Mouse (Mus musculus): Measurements from ENCODE around the gene Spats1.

The Spats1 gene

DNA sequence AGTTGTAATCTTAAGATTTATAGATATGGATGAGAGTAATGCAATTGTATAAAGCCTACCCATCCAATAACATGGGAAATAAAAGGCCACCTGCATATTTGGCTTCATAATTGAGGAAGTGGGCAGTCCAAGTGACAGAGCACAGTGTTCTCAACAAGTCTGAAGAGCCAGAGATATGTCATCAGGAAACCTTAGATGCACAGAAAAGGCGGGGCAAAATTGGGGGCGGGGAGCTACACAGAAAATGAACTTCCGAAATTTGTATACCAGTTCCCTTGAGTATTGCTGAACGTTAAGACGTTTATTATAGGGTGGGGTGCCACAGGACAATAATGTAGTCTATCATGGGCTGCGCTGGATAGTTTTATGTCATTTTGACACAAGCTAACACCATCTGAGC is 25.1 kb downstream of the Spats1 start:
- 94% methylated on average over 6 of the region's 6 CpGs for WGBS

DNA sequence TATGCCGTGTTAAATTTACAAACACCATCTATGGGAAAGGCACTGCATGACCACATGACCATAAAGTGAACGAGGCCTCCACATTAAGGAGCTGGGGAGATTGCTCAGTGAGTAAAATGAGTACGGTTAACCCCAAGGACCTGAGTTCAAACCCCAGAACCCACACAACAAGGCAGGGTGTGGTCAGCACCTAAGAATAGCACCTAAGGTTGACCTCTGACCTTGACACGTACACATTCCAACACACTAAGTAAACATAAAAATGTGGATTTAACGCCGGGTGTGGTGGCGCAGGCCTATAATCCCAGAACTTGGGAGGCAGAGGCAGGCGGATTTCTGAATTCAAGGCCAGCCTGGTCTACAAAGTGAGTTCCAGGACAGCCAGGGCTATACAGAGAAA is 25.6 kb downstream of the Spats1 start:
- 96% methylated on average over 8 of the region's 8 CpGs for WGBS

DNA sequence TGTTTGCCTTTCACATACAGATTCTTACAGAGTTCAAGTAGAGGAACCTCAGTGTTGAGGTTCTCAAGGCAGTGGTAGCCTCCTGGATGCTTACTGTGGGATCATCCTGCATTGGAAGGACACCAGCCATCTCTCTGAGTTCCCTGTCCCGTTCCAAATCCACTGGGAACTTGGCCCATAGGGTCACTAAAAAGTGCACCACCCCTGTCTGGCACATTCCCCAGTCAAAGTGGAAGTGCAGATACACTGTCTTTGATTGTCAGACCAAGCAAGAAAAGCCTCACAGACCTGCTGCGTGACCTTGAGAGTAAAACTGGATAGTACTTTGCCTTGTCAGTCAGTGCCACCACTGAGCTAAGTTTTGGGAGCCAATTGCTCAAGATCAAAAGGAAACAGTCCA is 28.2 kb downstream of the Spats1 start:
- WGBS = 76% methylated on average over 2 of the region's 2 CpGs

DNA sequence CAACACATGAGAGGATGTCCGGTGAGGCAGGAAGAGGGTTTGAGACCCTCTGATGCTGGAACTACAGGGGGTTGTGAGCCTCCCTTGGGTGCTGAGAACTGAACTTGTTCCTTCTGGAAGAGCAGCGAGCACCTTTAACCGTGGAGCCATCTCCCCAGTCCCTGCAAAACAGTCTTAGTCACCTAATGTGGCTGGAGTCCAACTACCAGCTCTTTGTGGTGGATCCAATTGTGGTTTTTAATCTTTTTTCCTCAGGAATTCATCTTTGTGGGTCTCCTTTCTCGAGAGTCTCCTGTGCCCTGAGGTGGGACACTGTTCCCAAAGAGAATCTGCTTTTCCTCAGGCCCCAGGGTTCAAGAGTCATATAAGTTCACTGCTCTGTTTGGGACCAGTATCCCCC is 29.3 kb downstream of the Spats1 start:
- WGBS = 83% methylated on average over 4 of the region's 4 CpGs

DNA sequence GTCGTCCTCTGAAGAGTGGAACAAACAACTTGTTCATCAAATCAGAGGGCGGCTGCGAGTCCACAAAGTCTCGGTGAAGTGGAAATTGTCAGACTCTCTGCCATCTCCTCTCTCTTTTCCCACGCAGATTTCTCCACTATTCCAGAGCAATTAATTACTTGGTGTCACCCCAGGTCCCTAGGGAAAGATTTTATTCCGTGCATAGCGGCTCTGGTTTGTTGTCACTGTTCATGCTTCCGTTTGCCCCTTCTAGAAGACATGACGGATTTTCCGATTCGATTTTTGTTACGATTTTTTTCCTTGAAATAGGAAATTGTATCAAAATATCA is 41.0 kb downstream of the Spats1 start:
- WGBS = 5% methylated on average over 12 of the region's 12 CpGs

DNA sequence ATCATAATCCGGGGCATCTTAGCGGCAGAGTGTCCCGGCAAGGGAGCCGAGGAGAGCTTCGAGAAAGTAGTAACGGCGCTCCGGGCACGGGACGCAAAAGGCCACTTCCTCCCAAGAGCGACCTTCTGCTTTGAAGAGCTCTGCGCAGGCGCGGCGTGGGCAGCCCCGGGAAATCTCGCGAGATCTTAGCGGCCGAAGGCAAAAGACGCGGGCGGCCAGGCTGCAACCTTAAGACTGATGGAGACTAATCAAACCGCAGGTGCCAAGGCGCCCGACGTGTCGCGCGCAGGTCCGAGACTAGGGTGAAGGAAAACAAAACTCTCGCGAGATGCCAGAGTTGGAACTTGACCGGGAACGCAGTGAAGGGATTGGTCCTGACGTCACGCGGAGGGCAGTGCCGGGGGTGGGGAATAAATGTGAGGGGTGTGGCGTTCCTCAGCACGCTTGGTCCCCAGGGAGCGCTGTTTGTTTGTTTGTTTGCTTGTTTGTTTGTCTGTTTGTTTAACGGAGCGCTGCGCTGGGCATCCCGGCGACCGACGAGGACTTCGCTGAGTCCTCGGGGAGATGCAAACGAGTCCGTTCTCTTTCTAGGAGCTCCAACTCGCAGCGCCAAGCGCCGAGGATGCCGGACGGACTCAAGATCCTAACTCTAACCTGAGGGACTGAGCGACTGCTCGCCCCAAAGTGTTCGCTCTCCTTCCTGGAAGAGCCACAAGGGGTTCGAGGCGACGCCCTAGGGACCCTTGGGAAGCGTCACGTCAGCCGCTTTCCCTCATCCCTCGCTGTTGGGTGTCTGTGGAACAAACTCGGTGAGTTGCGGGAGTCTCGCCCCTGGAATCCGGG is 41.6 kb downstream of the Spats1 start, which contains the start of gene Cdc5l:
Cdc5l (minus strand) TSS at position 319 of the 843 bp plus-strand sequence.
- under 1% methylated on average over 73 of the region's 73 CpGs for WGBS

DNA sequence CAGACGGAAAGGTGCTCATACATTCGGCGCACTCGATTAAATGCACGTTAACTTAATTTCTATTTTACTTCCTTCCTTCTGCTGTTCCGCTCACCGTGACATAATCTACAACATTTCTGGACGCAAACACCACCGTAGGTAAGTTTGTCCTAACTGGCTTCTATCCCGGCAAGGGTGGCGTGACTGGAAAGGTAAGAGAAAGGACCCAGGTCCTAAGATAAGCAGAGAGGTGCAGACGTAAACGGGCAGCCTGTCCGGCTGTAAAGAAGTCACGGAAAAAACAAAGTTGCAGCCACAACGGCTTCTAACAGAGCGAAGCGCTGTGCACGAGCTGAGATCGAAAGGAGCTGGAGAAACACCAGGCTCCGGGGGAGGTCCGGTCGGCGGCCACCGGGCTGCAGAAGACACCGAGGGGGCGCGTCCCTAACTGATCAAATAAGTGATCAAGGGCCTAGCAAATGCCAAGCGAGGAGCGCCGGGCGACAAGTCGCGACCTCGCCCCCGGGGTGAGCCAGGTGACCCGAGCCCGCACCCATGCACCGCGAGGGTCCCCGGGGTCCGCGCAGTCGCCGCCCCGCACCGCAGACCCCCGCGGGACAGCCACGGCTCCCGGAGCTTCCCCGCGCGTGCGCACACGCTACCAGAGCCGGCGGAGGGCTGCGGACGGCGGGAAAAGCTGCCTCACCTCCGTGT is 42.4 kb downstream of the Spats1 start:
- WGBS = under 1% methylated on average over 62 of the region's 62 CpGs

DNA sequence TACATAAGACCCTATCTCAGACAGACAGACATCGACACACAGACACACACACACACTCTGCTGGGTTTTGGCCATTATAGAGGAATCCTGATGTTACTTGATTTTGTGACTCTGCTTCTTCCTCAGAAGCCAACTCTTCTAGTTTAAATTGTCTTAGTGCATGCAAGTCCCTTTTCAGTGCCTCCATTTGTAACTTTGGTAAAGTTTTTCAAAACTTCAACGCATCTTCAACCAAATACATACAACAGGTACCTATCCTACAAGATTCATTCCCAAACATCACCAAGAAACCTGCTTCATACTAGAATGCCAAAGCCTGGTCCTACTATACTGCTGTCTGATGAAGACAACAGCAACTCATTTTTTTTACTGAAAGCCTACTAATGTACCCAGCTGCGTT is 43.2 kb downstream of the Spats1 start:
- 63% methylated on average over 3 of the region's 3 CpGs for WGBS

DNA sequence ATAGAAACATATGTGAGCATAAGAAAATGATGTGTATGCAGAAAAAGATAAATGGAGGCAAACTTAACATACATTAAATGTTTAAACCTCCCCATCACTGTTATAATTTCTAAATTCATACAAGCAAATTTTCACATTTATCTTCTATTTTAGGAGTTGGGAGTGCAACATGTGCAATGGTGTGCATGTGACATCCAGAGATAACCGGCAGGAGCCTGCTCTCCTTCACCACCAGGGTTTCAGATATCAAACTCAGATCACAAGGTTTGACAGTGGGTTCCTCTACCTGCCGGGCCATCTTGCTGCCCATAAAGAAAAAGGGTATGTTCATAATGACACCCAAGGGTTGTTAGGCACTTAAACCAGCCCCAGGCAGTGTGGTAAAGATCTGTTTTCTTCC is 57.8 kb downstream of the Spats1 start:
- WGBS = 73% methylated on average over 2 of the region's 2 CpGs

DNA sequence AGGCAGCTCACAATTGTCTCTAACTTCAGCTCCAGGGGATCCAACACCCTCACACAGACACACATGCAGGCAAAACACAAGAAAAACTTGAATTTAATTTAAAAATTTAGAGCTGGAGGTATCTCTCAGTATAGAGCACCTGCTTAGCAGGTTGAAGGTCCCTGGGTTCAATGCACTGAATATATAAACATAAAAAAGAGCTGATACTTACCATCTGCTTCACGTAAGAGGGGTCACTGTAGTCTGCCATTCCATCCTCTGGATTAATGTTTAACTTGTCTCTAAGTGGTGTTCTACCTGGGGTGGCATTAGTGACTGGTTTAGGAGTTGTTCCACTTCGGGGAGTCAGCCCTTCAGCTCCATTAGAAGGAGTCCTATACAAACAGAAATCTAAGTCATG is 63.6 kb downstream of the Spats1 start:
- WGBS = 95% methylated on average over 2 of the region's 2 CpGs

DNA sequence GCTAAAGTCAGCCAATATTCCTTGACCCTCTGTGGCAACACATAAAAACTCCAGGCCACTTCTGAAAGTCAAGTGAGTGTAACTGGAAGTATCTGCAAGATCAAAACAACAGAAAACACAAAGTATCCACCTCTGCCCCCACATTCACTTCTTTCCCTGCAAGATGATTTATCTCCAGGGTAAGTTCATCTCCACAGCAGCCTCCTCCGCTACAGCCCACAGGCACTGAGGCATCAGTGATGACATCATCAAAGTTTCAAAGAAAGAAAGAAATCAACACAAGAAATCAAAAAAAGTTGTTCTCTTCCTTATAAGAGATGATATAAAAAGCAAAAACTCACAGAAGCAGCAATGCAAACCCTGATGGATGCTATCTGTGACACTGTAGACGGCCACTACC is 66.5 kb downstream of the Spats1 start:
- 60% methylated on average over 2 of the region's 2 CpGs for WGBS

DNA sequence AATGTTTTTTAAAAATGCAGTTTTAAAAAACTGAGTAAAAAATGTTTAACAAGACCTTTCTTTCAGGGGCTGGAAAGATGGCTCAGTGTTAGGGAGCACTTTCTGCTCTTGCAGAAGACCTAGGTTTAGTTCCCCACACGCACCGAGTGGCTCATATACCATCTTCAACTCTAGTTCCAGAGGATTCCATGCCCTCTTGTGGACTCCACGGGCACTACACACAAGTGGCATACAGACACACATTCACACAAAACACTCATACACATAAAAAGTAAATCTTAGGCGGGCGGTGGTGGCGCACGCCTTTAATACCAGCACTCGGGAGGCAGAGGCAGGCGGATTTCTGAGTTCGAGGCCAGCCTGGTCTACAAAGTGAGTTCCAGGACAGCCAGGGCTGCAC is 68.9 kb downstream of the Spats1 start:
- WGBS = 94% methylated on average over 10 of the region's 10 CpGs

DNA sequence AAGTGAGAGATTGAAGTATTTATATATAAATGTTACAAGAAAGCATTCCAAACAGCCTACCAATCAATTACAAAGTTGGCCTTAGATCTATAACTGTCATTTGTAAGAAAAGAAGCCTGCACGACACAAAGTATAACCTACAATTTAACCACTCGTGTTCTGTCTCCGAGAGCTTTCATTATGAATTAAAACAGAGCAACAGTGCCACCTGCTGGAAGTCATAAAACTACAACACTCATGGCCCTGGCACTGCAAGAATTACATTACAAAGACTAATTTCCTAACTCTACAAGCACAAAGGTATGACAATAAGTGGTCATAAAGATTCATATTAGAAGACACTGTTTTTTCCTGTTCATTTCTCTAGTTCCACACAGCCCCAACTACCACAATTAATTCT is 72.0 kb downstream of the Spats1 start:
- WGBS = 2% methylated on average over 3 of the region's 3 CpGs

DNA sequence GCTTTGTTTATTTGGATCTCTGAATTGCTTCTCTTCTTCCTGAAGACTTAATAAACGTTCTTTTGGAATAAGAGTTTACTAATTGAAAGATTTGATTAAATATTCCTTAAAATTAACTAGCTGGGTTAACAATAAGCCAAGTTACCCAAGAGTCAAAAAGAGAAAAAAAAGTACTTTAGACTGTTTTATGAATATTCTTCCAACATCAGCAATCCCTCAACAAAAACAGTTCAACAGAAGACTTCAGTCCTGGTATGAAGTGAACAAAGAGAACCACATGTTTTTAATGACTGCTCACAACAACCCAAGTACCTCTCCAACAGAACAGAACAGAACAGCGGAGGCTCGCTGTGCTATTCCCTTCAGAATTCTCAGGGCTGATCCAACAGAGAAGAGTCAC is 72.6 kb downstream of the Spats1 start:
- 63% methylated on average over 3 of the region's 3 CpGs for WGBS

DNA sequence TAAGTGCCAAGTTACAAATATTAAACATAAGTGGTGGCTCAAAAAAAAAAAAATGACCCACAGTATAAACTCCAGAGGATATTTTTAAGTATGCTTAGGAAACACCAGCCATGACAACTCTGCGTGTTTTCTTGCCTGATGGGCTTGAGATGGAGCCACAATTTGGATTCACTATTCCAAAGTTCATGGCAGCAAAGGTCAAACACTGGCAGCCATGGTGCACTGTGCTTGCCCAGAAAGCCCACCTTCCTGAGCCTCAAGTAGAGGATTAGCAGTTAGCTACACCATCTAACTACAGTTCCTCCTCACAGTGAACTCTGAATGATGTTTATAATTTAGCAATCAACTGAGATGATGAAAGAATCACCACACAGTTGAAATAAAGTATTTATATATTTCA is 73.1 kb downstream of the Spats1 start:
- WGBS = 83% methylated on average over 1 of the region's 1 CpGs

DNA sequence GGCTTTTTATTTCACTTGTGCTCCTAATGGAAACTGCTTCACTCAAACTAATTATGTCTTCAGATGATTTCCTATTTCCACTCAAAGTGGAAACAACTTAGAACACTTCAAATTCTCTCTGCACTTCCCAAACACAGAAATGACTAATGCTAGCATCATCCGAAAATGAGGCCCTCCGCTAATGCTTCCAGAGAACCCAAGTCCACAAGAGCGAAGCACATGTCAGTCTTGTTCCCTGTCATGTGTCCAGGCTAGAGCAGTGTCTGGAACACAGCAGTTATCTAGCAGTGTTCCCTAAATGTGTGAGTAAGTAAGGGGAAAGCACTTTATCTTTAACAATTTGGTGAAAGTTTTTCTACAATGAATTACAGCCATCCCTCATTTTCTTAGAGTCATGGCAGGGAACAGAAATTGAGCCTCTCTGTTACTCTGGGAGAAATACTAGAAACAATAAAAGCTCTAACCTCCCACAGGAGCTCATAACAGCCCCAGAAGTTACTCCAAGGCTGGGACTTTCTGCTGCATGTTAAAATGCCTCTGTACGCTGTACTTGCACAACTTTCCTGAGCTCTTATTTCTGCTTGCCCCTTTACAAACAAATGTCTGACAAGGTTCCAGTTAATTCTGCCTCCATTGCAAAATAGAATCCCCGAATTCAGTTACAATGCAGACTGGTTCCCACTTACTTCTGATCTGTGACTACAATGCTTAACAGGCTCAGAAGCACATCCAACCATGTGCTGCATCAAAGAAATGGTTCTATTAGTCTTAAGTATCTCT is 73.9 kb downstream of the Spats1 start:
- 66% methylated on average over 5 of the region's 5 CpGs for WGBS

DNA sequence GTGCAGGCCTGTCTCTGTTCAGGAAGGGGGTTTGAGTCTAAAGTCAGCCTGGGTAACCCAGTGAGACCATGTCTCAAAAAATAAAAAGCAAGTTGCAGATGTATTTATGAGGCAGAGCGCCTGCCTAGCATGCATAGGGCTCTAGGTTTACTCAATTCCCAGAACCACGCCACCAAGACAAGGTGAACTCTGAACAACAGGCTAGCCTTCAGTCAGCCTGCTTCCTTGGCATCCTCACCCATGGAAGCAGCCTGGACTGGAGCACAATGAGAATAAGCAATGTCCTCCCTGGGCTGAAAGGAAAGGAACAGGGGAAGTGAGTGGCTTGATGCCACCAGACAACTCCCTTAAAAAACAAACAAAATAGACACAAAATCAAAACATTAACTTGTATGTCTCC is 77.2 kb downstream of the Spats1 start:
- WGBS = 90% methylated on average over 2 of the region's 2 CpGs

DNA sequence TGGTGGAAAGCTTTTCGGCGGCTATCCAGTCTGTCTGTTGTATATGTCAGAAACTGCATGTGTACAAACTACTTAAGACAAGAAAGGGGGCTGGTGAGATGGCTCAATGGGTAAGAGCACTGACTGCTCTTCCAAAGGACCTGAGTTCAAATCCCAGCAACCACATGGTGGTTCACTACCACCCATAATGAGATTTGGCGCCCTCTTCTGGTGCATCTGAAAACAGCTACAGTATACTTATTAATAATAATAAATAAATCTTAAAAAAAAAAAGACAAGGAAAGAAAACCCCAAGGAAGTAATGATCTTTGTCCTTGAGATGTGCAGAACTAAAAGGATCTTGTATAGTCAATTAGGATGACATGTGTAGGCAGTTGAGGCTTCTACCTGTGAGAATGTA is 77.7 kb downstream of the Spats1 start:
- 76% methylated on average over 3 of the region's 3 CpGs for WGBS

DNA sequence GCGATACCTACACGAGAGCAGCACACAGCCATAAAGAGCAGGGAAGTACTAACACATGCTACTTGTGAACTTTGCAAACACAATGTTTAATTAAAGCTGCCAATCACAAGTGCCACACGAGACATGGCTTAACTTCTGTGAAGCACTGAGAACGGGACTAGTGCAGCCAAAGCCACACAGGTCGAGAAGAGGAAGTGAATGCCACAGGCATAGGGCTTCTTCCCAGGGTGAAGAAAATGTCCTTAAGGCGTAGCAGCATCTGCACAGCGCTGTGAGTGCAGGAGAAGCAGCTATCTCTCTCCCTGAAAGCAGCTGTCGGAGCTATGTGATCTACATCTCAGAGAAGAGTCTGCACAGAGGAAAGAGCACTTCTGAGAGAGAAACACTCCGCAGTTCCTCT is 80.6 kb downstream of the Spats1 start:
- 68% methylated on average over 9 of the region's 9 CpGs for WGBS

DNA sequence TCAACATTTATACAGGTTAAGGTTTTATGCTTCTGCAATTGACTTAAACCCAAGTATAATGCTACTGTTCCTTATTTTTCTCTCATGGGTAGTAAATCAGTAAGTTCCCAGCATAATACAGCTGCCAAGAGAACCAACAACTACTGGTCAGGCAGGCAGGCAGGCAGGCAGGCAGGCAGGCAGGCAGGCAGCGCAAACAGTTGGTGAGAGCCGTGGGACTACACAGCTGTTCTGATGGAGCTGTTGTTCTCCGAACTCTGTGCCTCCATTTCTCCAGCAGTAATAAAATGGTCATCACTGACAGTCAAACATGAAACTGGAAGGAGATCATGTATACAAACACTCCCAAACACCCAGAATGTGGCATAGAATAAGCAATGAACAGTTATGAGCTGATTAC is 81.5 kb downstream of the Spats1 start:
- 85% methylated on average over 3 of the region's 3 CpGs for WGBS

All from cerebral cortex, adult 2 months (tissue).